Mouse (Mus musculus) retina, postnatal 1 day (tissue): ENCODE measurements at regions not wholly inside any gene's neighbourhood (a gene's known extent, or its start where the extent isn't known, plus 50 kb on each side); places are given as distances from the start of the nearest gene placed in this dataset.

Source experiments
- DNase-seq: peaks from one replicate; pipeline ENCODE4 v3.0.0-alpha.2; 2012

- DNase-seq: no peak
These were observed 293.5 kb upstream of the N6amt1 start for GRCm38 (mm10) chr16:87060473-87060872.

GRCm38 (mm10) chr16:87049741-87050383, 304.1 kb upstream of the N6amt1 start:
- no peak for DNase-seq

- DNase-seq: peak; percentile 37
These were observed 309.0 kb upstream of the N6amt1 start for GRCm38 (mm10) chr16:87044773-87045561.

- no peak for DNase-seq
These were observed 310.3 kb upstream of the N6amt1 start for GRCm38 (mm10) chr16:87043689-87044088.

- DNase-seq: no peak
These were observed 313.6 kb upstream of the N6amt1 start for GRCm38 (mm10) chr16:87040366-87040765.

GRCm38 (mm10) chr16:87039861-87040260, 314.1 kb upstream of the N6amt1 start:
- DNase-seq: no peak

GRCm38 (mm10) chr16:87037061-87037460, 316.9 kb upstream of the N6amt1 start:
- DNase-seq: no peak

- DNase-seq: no peak
These were observed 322.1 kb upstream of the N6amt1 start for GRCm38 (mm10) chr16:87031836-87032235.

- no peak for DNase-seq
These were observed 325.4 kb upstream of the N6amt1 start for GRCm38 (mm10) chr16:87028516-87029145.

- no peak for DNase-seq
These were observed 326.4 kb upstream of the N6amt1 start for GRCm38 (mm10) chr16:87027621-87028020.

- no peak for DNase-seq
These were observed 331.9 kb upstream of the N6amt1 start for GRCm38 (mm10) chr16:87022041-87022440.

- no peak for DNase-seq
These were observed 336.8 kb upstream of the N6amt1 start for GRCm38 (mm10) chr16:87017107-87017670.

GRCm38 (mm10) chr16:87001579-87001978, 352.4 kb upstream of the N6amt1 start:
- peak; percentile 19 for DNase-seq

- DNase-seq: peak; percentile 71
These were observed 352.9 kb upstream of the N6amt1 start for GRCm38 (mm10) chr16:87001135-87001534.

- DNase-seq: no peak
These were observed 382.3 kb upstream of the N6amt1 start for GRCm38 (mm10) chr16:86971691-86972090.

- no peak for DNase-seq
These were observed 404.3 kb upstream of the N6amt1 start for GRCm38 (mm10) chr16:86949681-86950080.

- DNase-seq: no peak
These were observed 408.3 kb upstream of the N6amt1 start for GRCm38 (mm10) chr16:86945531-86946144.

GRCm38 (mm10) chr16:86945058-86945457, 408.9 kb upstream of the N6amt1 start:
- DNase-seq: no peak

GRCm38 (mm10) chr16:86934989-86935388, 419.0 kb upstream of the N6amt1 start:
- DNase-seq: no peak

GRCm38 (mm10) chr16:86932765-86933164, 421.2 kb upstream of the N6amt1 start:
- DNase-seq: no peak

GRCm38 (mm10) chr16:86897967-86898710, 455.8 kb upstream of the N6amt1 start:
- peak; percentile 85 for DNase-seq

GRCm38 (mm10) chr16:86894982-86895381, 459.0 kb upstream of the N6amt1 start:
- peak; percentile 95 for DNase-seq
